Mouse (Mus musculus) liver, embryonic 16.5 days (tissue): ENCODE measurements around the gene Atp6v0a1. TPM values are rescaled to one million over a fixed set of nuclear protein-coding genes. Genes with fewer than 3 reads are reported as not detected.

ENCODE experiments used
- ATAC-seq: fragments of 200-750 bp; cut with Nextera tagmentation; 2 replicates; pipeline ENCODE4 v1.8.0; 2017; ENCODE audit warnings: low read depth, mild to moderate bottlenecking, moderate number of reproducible peaks, moderate library complexity
- H3K27ac ChIP-seq: fragments of 300-500 bp; sonication (generic); 2 replicates; pipeline ENCODE4 v1.5.1; 2014; ENCODE audit warnings: mild to moderate bottlenecking, low read length
- H3K27me3 ChIP-seq: fragments of 300-500 bp; sonication (generic); 2 replicates; pipeline ENCODE4 v1.6.1; 2014; ENCODE audit warnings: low read depth, low read length, mixed read lengths; ENCODE audit not compliant: control insufficient read depth, insufficient read depth
- H3K36me3 ChIP-seq: fragments of 300-500 bp; sonication (generic); 2 replicates; pipeline ENCODE4 v1.6.1; 2014; ENCODE audit warnings: mild to moderate bottlenecking; ENCODE audit not compliant: control insufficient read depth, insufficient read depth
- H3K4me1 ChIP-seq: fragments of 300-500 bp; sonication (generic); 2 replicates; pipeline ENCODE4 v1.6.1; 2014; ENCODE audit warnings: low read depth, low read length, mixed read lengths; ENCODE audit not compliant: control insufficient read depth
- H3K4me2 ChIP-seq: fragments of 300-500 bp; sonication (generic); 2 replicates; pipeline ENCODE4 v1.6.1; 2014; ENCODE audit warnings: low read depth, low read length, mixed read lengths
- H3K4me3 ChIP-seq: fragments of 300-500 bp; sonication (generic); 2 replicates; pipeline ENCODE4 v1.5.1; 2014; ENCODE audit warnings: low read depth, mild to moderate bottlenecking, low read length
- H3K9ac ChIP-seq: fragments of 300-500 bp; sonication (generic); 2 replicates; pipeline ENCODE4 v1.6.1; 2014; ENCODE audit warnings: low read depth, low read length
- H3K9me3 ChIP-seq: fragments of 300-500 bp; sonication (generic); replicated peaks from 2 replicates; pipeline ENCODE4 v1.6.1; 2016; ENCODE audit warnings: low read length; ENCODE audit not compliant: control insufficient read depth
- WGBS: fragments of 180-500 bp; shearing (Covaris S2); extraction: QIAGEN DNeasy Blood & Tissue Kit; methylation state at CpG from one replicate; pipeline ENCODE4 v1.1.7; 2014; ENCODE audit not compliant: insufficient replicate concordance; 5-methylcytosine and 5-hydroxymethylcytosine counted together
- microRNA-seq: library from miRNA; unstranded; fragments of <30 nt; microRNA quantifications from one replicate; pipeline ENCODE4, GENCODE M21; 2016
- polyA plus RNA-seq: library from polyadenylated mRNA; unstranded; fragments of >200 nt; fragmentation: Nextera tagmentation; extraction: Ambion mirVana; gene quantifications from 2 replicates; pipeline ENCODE4 v1.2.1, GENCODE M21; 2015

The Atp6v0a1 gene
- polyA plus RNA-seq, 1 experiment from 2014 or later, result 47.5 TPM

GRCm38 (mm10) chr11:101109351-101109750 is 100.1 kb downstream of the Atp6v0a1 start:
- no peaks in the 10 kb centered on the region; the same call in 1 of the 2 replicates for H3K4me1 ChIP-seq
- 87% methylated on average over 4 of the region's 4 CpGs for WGBS
- no peak overlapping the region for H3K27ac ChIP-seq
- H3K27me3 ChIP-seq, result no peaks in the 10 kb centered on the region
- H3K9me3 ChIP-seq, result no peaks in the 10 kb centered on the region
- no peak overlapping the region for H3K4me2 ChIP-seq
- no peak for ATAC-seq
- H3K9ac ChIP-seq, result no peak overlapping the region
- peaks cover 6% of the 10 kb centered on the region; the same call in 1 of the 2 replicates for H3K36me3 ChIP-seq
- no peak overlapping the region for H3K4me3 ChIP-seq

- no peak overlapping the region for H3K9ac ChIP-seq
- H3K27me3 ChIP-seq, result no peaks in the 10 kb centered on the region
- no peak overlapping the region for H3K4me2 ChIP-seq
- H3K4me1 ChIP-seq, result no peaks in the 10 kb centered on the region; the same call in 1 of the 2 replicates
- no peak for ATAC-seq
- H3K9me3 ChIP-seq, result no peaks in the 10 kb centered on the region
- H3K4me3 ChIP-seq, result no peak overlapping the region
- no peak overlapping the region for H3K27ac ChIP-seq
- peaks cover 2% of the 10 kb centered on the region; the same call in 1 of the 2 replicates for H3K36me3 ChIP-seq
- 51% methylated on average over 5 of the region's 5 CpGs for WGBS
Observed at GRCm38 (mm10) chr11:101110708-101111107, 101.5 kb downstream of the Atp6v0a1 start.

DNA sequence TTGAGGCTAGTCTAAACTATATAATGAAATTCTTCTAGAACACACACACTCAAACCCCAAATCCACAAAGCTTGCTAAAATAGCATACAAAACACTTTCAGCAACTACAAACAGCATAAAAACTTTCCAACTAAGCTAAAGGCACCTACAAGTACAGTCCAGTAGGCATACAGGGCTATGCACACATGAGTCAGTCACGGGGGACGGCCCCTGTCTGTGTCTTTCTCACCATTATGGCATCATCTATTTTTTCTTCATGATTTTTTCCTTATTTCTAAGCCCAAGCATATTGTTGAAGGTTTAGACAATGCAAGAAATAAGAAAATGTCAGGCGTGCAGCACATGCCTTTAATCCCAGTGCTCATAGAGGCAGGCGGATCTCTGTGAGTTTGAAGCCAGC is 101.9 kb downstream of the Atp6v0a1 start:
- ATAC-seq, result no peak
- Histone ChIP-seq H3K4me2 (no peak overlapping the region), H3K9me3 (no peaks in the 10 kb centered on the region), H3K4me3 (no peak overlapping the region), H3K27ac (no peak overlapping the region), H3K4me1 (peaks cover 3% of the 10 kb centered on the region; the same call in 1 of the 2 replicates), H3K36me3 (no peaks in the 10 kb centered on the region), H3K9ac (no peak overlapping the region), H3K27me3 (no peaks in the 10 kb centered on the region)
- 82% methylated on average over 4 of the region's 4 CpGs for WGBS

DNA sequence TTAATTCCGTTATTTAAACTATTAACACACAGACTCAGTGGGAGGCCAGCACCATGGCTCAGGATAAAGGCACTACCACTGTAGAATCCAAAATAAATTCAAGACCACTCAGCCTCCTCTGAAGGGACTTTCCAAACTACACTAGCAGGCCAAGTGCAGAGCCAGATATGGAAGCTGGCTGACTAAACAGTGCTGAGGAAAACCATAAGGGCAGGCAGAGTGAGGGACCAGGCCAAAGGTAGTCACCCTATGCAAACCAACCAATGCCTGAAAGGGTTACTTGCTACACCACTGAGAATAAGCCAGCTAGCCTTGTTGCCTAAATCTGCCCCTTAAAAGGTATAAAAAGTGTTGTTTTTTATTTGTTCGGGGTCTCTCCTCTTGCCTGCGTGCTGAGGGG is 102.9 kb downstream of the Atp6v0a1 start:
- H3K9ac ChIP-seq, result no peak overlapping the region
- H3K4me2 ChIP-seq, result no peak overlapping the region
- H3K27ac ChIP-seq, result no peak overlapping the region
- H3K27me3 ChIP-seq, result no peaks in the 10 kb centered on the region
- 89% methylated on average over 3 of the region's 3 CpGs for WGBS
- no peak overlapping the region for H3K4me3 ChIP-seq
- H3K36me3 ChIP-seq, result peaks cover 2% of the 10 kb centered on the region; the same call in 1 of the 2 replicates
- peaks cover 3% of the 10 kb centered on the region; the same call in 1 of the 2 replicates for H3K4me1 ChIP-seq
- H3K9me3 ChIP-seq, result no peaks in the 10 kb centered on the region
- ATAC-seq, result no peak

Small RNA genes within 50 kb of the gene (microRNA-seq; reads per million reads assigned to microRNA genes)
- gene Mir6928, result 1.7 reads per million

Other genes with a start within 250 kb of the Atp6v0a1 start
- not detected in 2 replicates for gene Kcnh4, start 249.5 kb upstream of the Atp6v0a1 start, polyA plus RNA-seq
- gene Hcrt, start 246.5 kb upstream of the Atp6v0a1 start, polyA plus RNA-seq, result not detected in 2 replicates
- 1.6 and 2.1 TPM in 2 replicates for gene Ghdc, start 238.5 kb upstream of the Atp6v0a1 start, polyA plus RNA-seq
- gene Stat5b, start 158.7 kb upstream of the Atp6v0a1 start, polyA plus RNA-seq, result 21.8 and 22.6 TPM in 2 replicates
- gene Stat5a, start 150.1 kb upstream of the Atp6v0a1 start, polyA plus RNA-seq, result 8.1 and 8.3 TPM in 2 replicates
- gene Stat3, start 69.9 kb upstream of the Atp6v0a1 start, polyA plus RNA-seq, result 32.8 and 39.2 TPM in 2 replicates
- 26.0 and 29.7 TPM in 2 replicates for gene Cavin1, start 38.6 kb upstream of the Atp6v0a1 start, polyA plus RNA-seq
- 7.1 and 7.2 TPM in 2 replicates for gene Naglu, start 60.6 kb downstream of the Atp6v0a1 start, polyA plus RNA-seq
- 0.28 and 0.30 TPM in 2 replicates for gene Hsd17b1, start 69.0 kb downstream of the Atp6v0a1 start, polyA plus RNA-seq
- 20.1 and 20.5 TPM in 2 replicates for gene Coasy, start 73.1 kb downstream of the Atp6v0a1 start, polyA plus RNA-seq
- gene Mlx, start 77.8 kb downstream of the Atp6v0a1 start, polyA plus RNA-seq, result 23.8 and 24.5 TPM in 2 replicates
- gene Psmc3ip, start 86.0 kb downstream of the Atp6v0a1 start, polyA plus RNA-seq, result 11.7 and 11.8 TPM in 2 replicates
- 11.9 and 12.3 TPM in 2 replicates for gene Retreg3, start 110.4 kb downstream of the Atp6v0a1 start, polyA plus RNA-seq
- gene Tubg1, start 110.5 kb downstream of the Atp6v0a1 start, polyA plus RNA-seq, result 34.3 and 36.6 TPM in 2 replicates
- gene Tubg2, start 146.5 kb downstream of the Atp6v0a1 start, polyA plus RNA-seq, result 0.05 and 0.09 TPM in 2 replicates
- gene Cntnap1, start 161.1 kb downstream of the Atp6v0a1 start, polyA plus RNA-seq, result 0.11 and 0.17 TPM in 2 replicates
- 1.1 and 1.7 TPM in 2 replicates for gene Plekhh3, start 161.9 kb downstream of the Atp6v0a1 start, polyA plus RNA-seq
- gene Ccr10, start 166.0 kb downstream of the Atp6v0a1 start, polyA plus RNA-seq, result 0.05 and 0.08 TPM in 2 replicates
- 10.8 and 12.5 TPM in 2 replicates for gene Ezh1, start 217.0 kb downstream of the Atp6v0a1 start, polyA plus RNA-seq
- gene Ramp2, start 236.6 kb downstream of the Atp6v0a1 start, polyA plus RNA-seq, result 20.8 and 21.8 TPM in 2 replicates
- gene Vps25, start 244.3 kb downstream of the Atp6v0a1 start, polyA plus RNA-seq, result 72.2 and 75.2 TPM in 2 replicates